Mouse (Mus musculus) left cerebral cortex, adult 11 months (tissue): Measurements from ENCODE around the gene Celf2.

Source experiments
- DNase-seq: peaks from one replicate; pipeline ENCODE4 v3.0.0; 2022; ENCODE audit warnings: low spot score

The Celf2 gene

GRCm38 (mm10) chr2:7083489-7084090, 425.8 kb downstream of the Celf2 start:
- no peak for DNase-seq

- no peak for DNase-seq
Observed at GRCm38 (mm10) chr2:7082376-7083025, 426.9 kb downstream of the Celf2 start.

GRCm38 (mm10) chr2:7080794-7081783, 428.3 kb downstream of the Celf2 start:
- DNase-seq = no peak

GRCm38 (mm10) chr2:7080086-7080485, 429.3 kb downstream of the Celf2 start:
- DNase-seq = no peak

GRCm38 (mm10) chr2:7079390-7079789, 430.0 kb downstream of the Celf2 start:
- no peak for DNase-seq

GRCm38 (mm10) chr2:7073730-7074129, 435.6 kb downstream of the Celf2 start:
- no peak for DNase-seq

- no peak for DNase-seq
Observed at GRCm38 (mm10) chr2:7072344-7073265, 436.8 kb downstream of the Celf2 start.

- no peak for DNase-seq
Observed at GRCm38 (mm10) chr2:7069458-7069857, 439.9 kb downstream of the Celf2 start.

GRCm38 (mm10) chr2:7068281-7068680, 441.1 kb downstream of the Celf2 start:
- DNase-seq = no peak

GRCm38 (mm10) chr2:7063574-7064192, 445.7 kb downstream of the Celf2 start:
- no peak for DNase-seq

GRCm38 (mm10) chr2:7060490-7061105, 448.8 kb downstream of the Celf2 start:
- DNase-seq = no peak

- no peak for DNase-seq
Observed at GRCm38 (mm10) chr2:7056401-7056800, 453.0 kb downstream of the Celf2 start.

GRCm38 (mm10) chr2:7055958-7056357, 453.4 kb downstream of the Celf2 start:
- DNase-seq = no peak

GRCm38 (mm10) chr2:7051090-7051489, 458.3 kb downstream of the Celf2 start:
- peak; percentile 53 for DNase-seq

GRCm38 (mm10) chr2:7046155-7046554, 463.2 kb downstream of the Celf2 start:
- no peak for DNase-seq

- no peak for DNase-seq
Observed at GRCm38 (mm10) chr2:7045531-7045930, 463.8 kb downstream of the Celf2 start.

- no peak for DNase-seq
Observed at GRCm38 (mm10) chr2:7043770-7044459, 465.4 kb downstream of the Celf2 start.

- DNase-seq = no peak
Observed at GRCm38 (mm10) chr2:7040940-7041339, 468.4 kb downstream of the Celf2 start.

GRCm38 (mm10) chr2:7038991-7039390, 470.4 kb downstream of the Celf2 start:
- DNase-seq = no peak

GRCm38 (mm10) chr2:7031389-7031788, 478.0 kb downstream of the Celf2 start:
- DNase-seq = no peak
